In genomic region chr16:7282257-7282656, GRCm38 (mm10) we compare ENCODE assay signal across 7 mouse cellular contexts.
DNase-seq lines count a peak whose midpoint lies in the region; ATAC-seq lines count a peak whose summit lies in the region.

No protein-coding gene starts in this region.

- no peak for ATAC-seq in megakaryocyte-erythroid progenitor cell, adult 5-6 weeks (replicated peaks; ENCODE audit: low FRiP score, low TSS enrichment, poor library complexity, severe bottlenecking)

- DNase-seq in left cerebral cortex, adult 18-20 months (ENCODE audit: low spot score in 2 of 2), result peak; percentile 54 to 55
- DNase-seq in left cerebral cortex, adult 11 months (ENCODE audit: low spot score), result no peak
- peak; percentile 68 to 70 for DNase-seq in cerebellum, postnatal 10 days
- DNase-seq in layer of hippocampus, adult 11-12 months (ENCODE audit: low spot score), result peak; percentile 78
- DNase-seq in right cerebral cortex, postnatal 25 days, result peak; percentile 58
- DNase-seq in thymus, postnatal 36 days, result no peak

Comparison
In these comparisons a context has a peak if more than half of its experiments do, and no peak if none do; other contexts are left out.
1. DNase-seq: peak in left cerebral cortex, adult 18-20 months (2 of 2), cerebellum, postnatal 10 days (2 of 2), layer of hippocampus, adult 11-12 months (single experiment) and right cerebral cortex, postnatal 25 days (single experiment); none in left cerebral cortex, adult 11 months (single experiment) and thymus, postnatal 36 days (0 of 2).